Mouse (Mus musculus) left cerebral cortex, postnatal 10 days (tissue): ENCODE measurements around the gene E2f6. TPM values are rescaled to one million over a fixed set of nuclear protein-coding genes. Genes with fewer than 3 reads are reported as not detected.

Experiments
- microRNA-seq: library from miRNA; unstranded; fragments of <30 nt; microRNA quantifications from one replicate; pipeline ENCODE4 v1.2.0, GENCODE M21; 2022
- total RNA-seq, 2 experiments: library from RNA; stranded (reverse); gene quantifications; 2 replicates each; pipeline ENCODE4 v1.2.3; 2021

Gene E2f6
- total RNA-seq, 2 experiments from 2014 or later, result 22.0 to 22.8 TPM

Small RNA genes within 50 kb of the gene (microRNA-seq; reads per million reads assigned to microRNA genes)
- gene Gm44305, result not detected

Other genes starting within 250 kb of the E2f6 start
- 10 to 100 TPM; 14.4 to 15.4 TPM for gene Lpin1, start 200.0 kb upstream of the E2f6 start, total RNA-seq
- gene Ntsr2, start 157.6 kb upstream of the E2f6 start, total RNA-seq, result 10 to 100 TPM; 63.1 to 78.5 TPM
- 1 to 10 TPM in 1 of 2 experiments, under 1 TPM in 1; 0.41 to 1.2 TPM for gene Greb1, start 10.1 kb upstream of the E2f6 start, total RNA-seq
- gene Rock2, start 83.9 kb downstream of the E2f6 start, total RNA-seq, result 10 to 100 TPM; 67.8 to 71.2 TPM
- 1 to 10 TPM; 1.8 to 2.0 TPM for gene Pqlc3, start 189.4 kb downstream of the E2f6 start, total RNA-seq
- gene 2410004P03Rik, start 200.8 kb downstream of the E2f6 start, total RNA-seq, result under 1 TPM; 0.77 to 0.95 TPM